Mouse (Mus musculus) lung, postnatal 10 days (tissue): ENCODE data around the gene Tedc1.

Source experiments
- DNase-seq: peaks from one replicate; pipeline ENCODE4 v3.0.0; 2021

Gene Tedc1

GRCm38 (mm10) chr12:113139908-113140615 is 16.2 kb upstream of the Tedc1 start, which contains the start of gene Crip2:
Gene Crip2 (plus strand): TSS chr12:113140236.
- DNase-seq: peak; percentile 97

- peak; percentile 71 for DNase-seq
Observed at GRCm38 (mm10) chr12:113140616-113141411, 15.4 kb upstream of the Tedc1 start.

- peak; percentile 86 for DNase-seq
Observed at GRCm38 (mm10) chr12:113141531-113141973, 14.7 kb upstream of the Tedc1 start.

GRCm38 (mm10) chr12:113142021-113142975 is 13.9 kb upstream of the Tedc1 start:
- DNase-seq: peak; percentile 95

- DNase-seq: peak; percentile 53
Observed at GRCm38 (mm10) chr12:113143164-113143563, 13.1 kb upstream of the Tedc1 start.

- DNase-seq: peak; percentile 79
Observed at GRCm38 (mm10) chr12:113144001-113144756, 12.0 kb upstream of the Tedc1 start.

- no peak for DNase-seq
Observed at GRCm38 (mm10) chr12:113144886-113145285, 11.3 kb upstream of the Tedc1 start.

GRCm38 (mm10) chr12:113145591-113145990 is 10.6 kb upstream of the Tedc1 start:
- no peak for DNase-seq

GRCm38 (mm10) chr12:113146112-113147057 is 9.8 kb upstream of the Tedc1 start, which contains the start of gene Crip1:
Gene Crip1 (plus strand): TSS chr12:113146316.
- peak; percentile 96 for DNase-seq

- peak; percentile 49 for DNase-seq
Observed at GRCm38 (mm10) chr12:113147481-113147880, 8.7 kb upstream of the Tedc1 start.

- DNase-seq: peak; percentile 87
Observed at GRCm38 (mm10) chr12:113148381-113149035, 7.7 kb upstream of the Tedc1 start.

- peak; percentile 81 for DNase-seq
Observed at GRCm38 (mm10) chr12:113149341-113149740, 6.9 kb upstream of the Tedc1 start.

GRCm38 (mm10) chr12:113149896-113150295 is 6.3 kb upstream of the Tedc1 start:
- peak; percentile 9 for DNase-seq

- DNase-seq: no peak
Observed at GRCm38 (mm10) chr12:113150591-113150990, 5.6 kb upstream of the Tedc1 start.

GRCm38 (mm10) chr12:113151046-113151445 is 5.2 kb upstream of the Tedc1 start:
- DNase-seq: peak; percentile 25

- DNase-seq: peak; percentile 66
Observed at GRCm38 (mm10) chr12:113151661-113152271, 4.5 kb upstream of the Tedc1 start.

GRCm38 (mm10) chr12:113152272-113152661 is 4.0 kb upstream of the Tedc1 start:
- peak; percentile 72 for DNase-seq

- DNase-seq: no peak
Observed at GRCm38 (mm10) chr12:113152991-113153525, 3.2 kb upstream of the Tedc1 start.

- no peak for DNase-seq
Observed at GRCm38 (mm10) chr12:113153971-113154370, 2.2 kb upstream of the Tedc1 start.

GRCm38 (mm10) chr12:113154747-113155075 is 1.5 kb upstream of the Tedc1 start:
- DNase-seq: no peak
